Mouse (Mus musculus): ENCODE data around the gene Tmem221. TPM values are rescaled to one million over a fixed set of nuclear protein-coding genes. Genes with fewer than 3 reads are reported as not detected.
A peak's percentile ranks its signal among the peaks of the same experiment; 100 is the strongest.
"Not testable (repeated sequence)": the region's sequence is repeated elsewhere in the genome, so short reads cannot be mapped to it uniquely, and the experiment has no call there.

Tmem221 gene
- polyA plus RNA-seq, 1 experiment from 2014 or later: 10.6 TPM

DNA sequence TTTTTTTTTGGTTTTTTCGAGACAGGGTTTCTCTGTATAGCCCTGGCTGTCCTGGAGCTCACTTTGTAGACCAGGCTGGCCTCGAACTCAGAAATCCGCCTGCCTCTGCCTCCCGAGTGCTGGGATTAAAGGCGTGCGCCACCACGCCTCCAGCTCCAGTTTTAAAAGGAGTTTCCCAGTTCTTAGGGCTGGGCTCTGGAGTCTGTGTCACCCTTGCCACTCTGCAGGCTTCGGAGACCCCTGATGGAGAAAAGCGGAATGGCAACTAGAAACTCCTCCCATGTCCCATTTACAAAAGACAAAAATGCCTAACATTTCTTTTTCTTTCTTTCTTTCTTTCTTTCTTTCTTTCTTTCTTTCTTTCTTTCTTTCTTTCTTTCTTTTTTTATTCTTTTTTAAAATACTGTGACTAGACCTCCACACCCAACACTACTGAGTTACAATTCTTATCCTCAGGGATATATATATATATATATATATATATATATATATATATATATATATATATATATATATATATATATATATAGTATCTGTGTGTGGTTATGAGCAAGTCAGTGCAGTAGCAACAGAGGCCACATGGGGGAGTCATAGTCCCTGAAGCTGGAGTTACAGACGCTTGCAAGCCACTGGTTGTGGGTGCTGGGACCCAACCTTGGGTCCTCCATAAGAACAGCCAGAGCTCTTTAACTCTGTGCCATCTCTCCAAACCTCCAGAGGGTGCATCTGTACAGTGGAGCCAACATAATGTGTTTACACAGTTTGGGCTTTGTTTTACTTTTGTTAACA, 39.4 kb downstream of the Tmem221 start:
- WGBS: 40% methylated on average over 9 of the region's 10 CpGs
- ATAC-seq (replicated peaks; ENCODE audit: low FRiP score); H3K4me3 ChIP-seq (replicated peaks): not testable (repeated sequence)

DNA sequence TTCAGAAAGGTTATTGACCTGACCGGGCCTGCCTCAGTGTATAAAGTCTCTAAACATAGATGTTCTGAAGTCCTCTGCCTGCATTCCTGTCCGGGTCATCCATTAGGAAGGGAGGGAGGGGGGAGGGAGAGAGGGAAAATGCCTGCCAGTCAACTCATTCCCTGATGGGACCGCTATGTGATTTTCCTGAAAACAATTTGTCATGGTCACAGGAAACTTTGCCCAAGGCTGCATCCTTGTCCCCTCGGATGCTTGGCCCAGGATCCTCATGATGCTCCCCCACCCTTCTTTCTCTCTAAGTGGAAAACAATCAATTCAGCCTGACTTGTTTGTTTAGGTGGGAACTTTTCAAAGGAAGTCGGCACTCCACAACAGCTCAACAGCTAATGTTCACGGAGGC, 41.9 kb downstream of the Tmem221 start:
- Histone ChIP-seq H3K9me3 (replicated peaks) (no peaks in the 10 kb centered on the region), H3K4me1 (peaks cover 24% of the 10 kb centered on the region), H3K36me3 (no peaks in the 10 kb centered on the region), H3K27me3 (peaks cover 10% of the 10 kb centered on the region; the same call in 1 of the 2 replicates), H3K4me3 (replicated peaks) (no peak overlapping the region), H3K9ac (no peak overlapping the region), H3K27ac (no peak overlapping the region), H3K4me2 (no peak overlapping the region)
- no peak for ATAC-seq (replicated peaks; ENCODE audit: low FRiP score)
- 18% methylated on average over 6 of the region's 6 CpGs for WGBS

More for the DNA sequence above, 39.4 kb downstream of the Tmem221 start:
- not testable (repeated sequence) for H3K27ac ChIP-seq; H3K4me2 ChIP-seq; H3K9me3 ChIP-seq (replicated peaks); H3K36me3 ChIP-seq; H3K9ac ChIP-seq
- H3K4me1 ChIP-seq: peaks cover 25% of the 10 kb centered on the region
- peaks cover 13% of the 10 kb centered on the region for H3K27me3 ChIP-seq

DNA sequence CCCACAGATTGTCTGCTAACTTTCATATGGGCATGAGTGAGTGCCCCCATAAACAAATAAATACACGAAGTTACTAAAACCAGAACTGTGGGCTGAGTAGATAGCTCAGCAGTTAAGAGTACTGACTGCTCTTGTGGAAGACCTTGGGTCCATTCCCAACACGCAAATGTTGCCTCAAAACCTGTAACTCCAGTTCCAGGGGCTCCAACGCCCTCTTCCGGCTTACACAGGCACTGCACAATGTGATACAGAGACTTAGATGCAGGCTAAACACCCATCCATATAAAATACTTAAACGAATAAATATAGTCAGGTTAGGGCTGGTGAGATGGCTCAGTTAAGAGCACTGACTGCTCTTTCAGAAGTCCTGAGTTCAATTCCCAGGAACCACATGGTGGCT, 43.6 kb downstream of the Tmem221 start:
- Histone ChIP-seq H3K9me3 (replicated peaks) (no peaks in the 10 kb centered on the region), H3K9ac (no peak overlapping the region), H3K36me3 (no peaks in the 10 kb centered on the region), H3K4me3 (replicated peaks) (no peak overlapping the region), H3K27ac (no peak overlapping the region), H3K4me2 (no peak overlapping the region), H3K4me1 (peaks cover 20% of the 10 kb centered on the region), H3K27me3 (peaks cover 5% of the 10 kb centered on the region)
- no peak for ATAC-seq (replicated peaks; ENCODE audit: low FRiP score)
- 79% methylated on average over 5 of the region's 5 CpGs for WGBS

DNA sequence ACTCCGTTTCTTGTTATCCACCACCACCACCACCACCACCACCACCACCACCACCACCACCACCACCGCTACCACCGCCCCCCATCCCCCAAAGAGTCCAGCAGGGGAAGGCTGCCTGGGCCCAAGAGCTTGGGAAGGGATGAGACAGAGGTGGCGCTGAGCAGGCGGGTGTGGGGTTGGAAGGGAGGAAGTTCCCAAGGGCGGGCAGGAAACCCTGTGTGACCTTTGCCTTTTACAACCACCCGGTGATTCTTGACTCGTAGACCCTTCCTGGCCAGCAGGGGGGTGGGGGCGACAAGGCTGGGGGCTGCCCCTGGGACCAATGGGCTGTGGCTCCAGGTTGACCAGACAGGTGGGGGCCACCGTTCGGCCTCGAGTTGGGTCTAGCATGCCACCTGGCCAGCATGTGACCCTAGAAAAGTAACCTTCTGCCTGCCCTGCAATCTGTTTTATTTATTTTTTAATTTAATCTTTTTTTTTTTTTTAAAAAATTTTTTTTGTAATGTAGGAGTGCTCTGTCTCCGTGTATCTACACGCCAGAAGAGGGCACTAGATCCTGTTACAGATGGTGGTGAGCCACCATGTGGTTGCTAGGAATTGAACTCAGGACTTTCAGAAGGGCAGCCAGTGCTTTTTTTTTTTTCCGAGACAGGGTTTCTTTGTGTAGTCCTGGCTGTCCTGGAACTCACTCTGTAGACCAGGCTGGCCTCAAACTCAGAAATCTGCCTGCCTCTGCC, 45.5 kb downstream of the Tmem221 start:
- ATAC-seq (replicated peaks; ENCODE audit: low FRiP score): no peak

DNA sequence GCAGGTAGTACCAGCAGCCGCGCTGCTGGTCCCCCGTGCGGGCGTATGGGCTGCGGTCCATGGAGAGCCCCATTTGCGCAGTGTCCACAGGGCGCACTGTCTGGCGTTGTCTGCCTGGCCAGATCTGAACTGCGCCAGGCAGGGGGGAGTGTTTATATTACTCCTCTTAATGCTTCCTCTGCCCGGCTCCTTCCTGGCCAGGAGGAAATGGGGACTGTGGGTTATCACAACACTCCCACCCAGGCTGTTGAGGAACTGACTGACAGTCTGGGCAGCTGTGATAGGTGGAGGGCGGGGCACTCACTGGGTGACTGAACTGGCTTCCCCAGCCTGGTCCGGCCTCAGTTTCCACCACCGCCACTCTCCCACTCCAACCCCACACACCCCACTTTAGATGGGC, 47.0 kb downstream of the Tmem221 start, which contains the start of gene Plvap:
Gene Plvap (minus strand): TSS at position 109 of the 400 bp plus-strand sequence.
- Histone ChIP-seq H3K36me3 (no peaks in the 10 kb centered on the region), H3K9ac (no peak within 1 kb of the TSS), H3K4me1 (peaks cover 24% of the 10 kb centered on the region), H3K4me2 (peak within 1 kb of the TSS; percentile 46), H3K4me3 (replicated peaks) (peak within 1 kb of the TSS; percentile 29), H3K9me3 (replicated peaks) (no peaks in the 10 kb centered on the region), H3K27me3 (peaks cover 37% of the 10 kb centered on the region), H3K27ac (peak within 1 kb of the TSS; percentile 24; the same call in 1 of the 2 replicates)
- peak; percentile 24; the same call in 1 of the 2 replicates for ATAC-seq (replicated peaks; ENCODE audit: low FRiP score)
- 24% methylated on average over 14 of the region's 14 CpGs for WGBS

More for the DNA sequence above, 45.5 kb downstream of the Tmem221 start:
- 66% methylated on average over 15 of the region's 15 CpGs for WGBS
- Histone ChIP-seq H3K4me3 (replicated peaks) (no peak overlapping the region), H3K27me3 (peaks cover 22% of the 10 kb centered on the region), H3K36me3 (no peaks in the 10 kb centered on the region), H3K4me2 (no peak overlapping the region), H3K9ac (no peak overlapping the region), H3K9me3 (replicated peaks) (no peaks in the 10 kb centered on the region), H3K27ac (0 out of 2 replicates have a peak overlapping the region, but pooled peaks have one; percentile 41), H3K4me1 (peaks cover 19% of the 10 kb centered on the region)

DNA sequence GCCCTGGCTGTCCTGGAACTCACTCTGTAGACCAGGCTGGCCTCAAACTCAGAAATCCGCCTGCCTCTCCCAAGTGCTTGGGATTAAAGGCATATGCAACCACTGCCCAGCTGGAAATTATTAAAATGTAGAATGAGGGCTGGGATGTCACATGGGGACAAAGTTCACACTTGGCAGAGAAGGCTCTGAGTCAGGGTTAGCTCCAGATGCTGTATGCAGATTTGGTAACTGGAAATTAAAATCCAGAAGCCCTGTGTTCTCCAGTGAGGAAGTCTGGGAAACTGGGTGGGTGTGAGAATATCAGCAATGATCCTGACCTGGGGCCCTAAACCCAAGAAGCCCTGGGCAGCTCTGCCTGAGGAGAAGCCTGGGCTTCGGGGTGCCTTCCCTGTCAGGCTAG, 49.4 kb downstream of the Tmem221 start:
- Histone ChIP-seq H3K36me3 (no peaks in the 10 kb centered on the region), H3K27me3 (peaks cover 51% of the 10 kb centered on the region), H3K4me3 (replicated peaks) (peak overlapping the region; percentile 29), H3K9me3 (replicated peaks) (no peaks in the 10 kb centered on the region), H3K9ac (peak overlapping the region; percentile 24; the same call in 1 of the 2 replicates), H3K4me1 (peaks cover 23% of the 10 kb centered on the region), H3K27ac (no peak overlapping the region), H3K4me2 (peak overlapping the region; percentile 46)
- ATAC-seq (replicated peaks; ENCODE audit: low FRiP score): no peak
- WGBS: 78% methylated on average over 2 of the region's 2 CpGs

DNA sequence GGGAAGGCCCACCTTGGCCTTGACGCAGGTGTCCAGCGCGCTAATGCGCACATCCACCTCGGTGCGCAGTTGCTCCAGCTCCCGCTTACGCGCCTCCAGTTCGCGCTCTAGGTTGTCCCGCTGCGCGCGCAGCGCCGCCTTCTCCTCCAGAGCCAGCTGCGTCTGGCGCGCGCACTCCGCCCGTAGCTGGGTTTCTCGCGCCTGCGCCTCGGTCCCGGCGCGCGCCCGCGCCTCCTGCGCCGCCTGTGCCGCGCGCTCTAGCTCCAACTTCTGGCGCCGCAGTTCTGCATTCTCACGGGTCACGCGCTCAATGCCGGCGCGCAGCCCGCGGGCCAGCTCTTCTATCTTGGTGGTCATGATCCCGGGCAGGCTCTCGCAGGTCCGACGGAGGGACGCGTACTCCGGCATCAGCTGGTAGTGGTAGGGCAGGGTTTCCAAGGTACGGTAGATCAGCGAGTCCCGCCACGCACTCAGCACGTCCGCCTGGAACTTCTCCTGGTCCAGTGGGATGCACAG, 51.0 kb downstream of the Tmem221 start:
- Histone ChIP-seq H3K4me2 (peak overlapping the region; percentile 90), H3K4me1 (peaks cover 23% of the 10 kb centered on the region), H3K9ac (peak overlapping the region; percentile 44), H3K27ac (no peak overlapping the region), H3K27me3 (peaks cover 50% of the 10 kb centered on the region), H3K4me3 (replicated peaks) (peak overlapping the region; percentile 51), H3K9me3 (replicated peaks) (no peaks in the 10 kb centered on the region), H3K36me3 (no peaks in the 10 kb centered on the region)
- WGBS: under 1% methylated on average over 61 of the region's 61 CpGs
- peak; percentile 70 for ATAC-seq (replicated peaks; ENCODE audit: low FRiP score)

DNA sequence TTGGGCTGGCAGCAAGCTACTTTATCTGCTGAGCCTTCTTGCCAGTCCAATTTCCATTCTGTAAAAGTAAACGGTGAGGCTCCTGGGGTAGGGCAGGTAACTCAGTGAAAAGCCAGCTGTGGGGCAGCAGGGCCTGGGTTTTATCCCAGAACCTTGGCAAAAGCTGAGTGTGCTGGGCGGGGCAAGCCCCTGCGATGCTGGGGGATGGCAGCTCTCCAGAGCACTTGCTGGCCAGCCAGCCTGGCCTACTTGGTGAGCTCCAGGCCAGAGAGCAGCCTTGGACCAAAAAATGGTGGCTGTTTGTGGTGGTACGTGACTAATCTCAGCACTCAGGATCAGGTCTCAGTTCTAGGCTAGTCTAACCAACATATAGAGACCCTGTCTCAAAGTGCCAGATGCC, 52.7 kb downstream of the Tmem221 start:
- H3K9me3 ChIP-seq (replicated peaks): no peaks in the 10 kb centered on the region
- WGBS: 89% methylated on average over 4 of the region's 4 CpGs
- no peak overlapping the region for H3K27ac ChIP-seq
- no peak overlapping the region for H3K4me3 ChIP-seq (replicated peaks)
- no peak for ATAC-seq (replicated peaks; ENCODE audit: low FRiP score)
- H3K4me2 ChIP-seq: no peak overlapping the region
- peaks cover 17% of the 10 kb centered on the region for H3K4me1 ChIP-seq
- no peaks in the 10 kb centered on the region for H3K36me3 ChIP-seq
- peaks cover 48% of the 10 kb centered on the region for H3K27me3 ChIP-seq
- H3K9ac ChIP-seq: no peak overlapping the region

DNA sequence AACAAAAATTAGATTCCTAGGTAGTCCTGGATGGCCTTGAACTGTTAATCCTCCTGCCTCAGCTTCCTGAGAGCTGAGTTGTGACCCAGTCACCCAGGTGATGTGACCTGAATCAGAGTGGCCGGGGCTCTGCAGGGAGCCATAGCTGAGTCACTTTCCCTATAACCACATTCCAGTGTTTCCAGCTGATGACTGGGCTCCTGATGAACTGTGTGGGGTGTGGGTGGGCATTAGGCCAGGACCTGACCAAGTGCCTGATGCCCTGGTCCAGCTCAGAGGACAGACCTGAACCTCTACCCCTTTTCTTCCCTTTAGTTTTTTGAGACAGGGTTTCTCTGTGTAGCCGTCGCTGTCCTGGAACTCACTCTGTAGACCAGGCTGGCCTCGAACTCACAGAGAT, 53.3 kb downstream of the Tmem221 start:
- Histone ChIP-seq H3K4me2 (no peak overlapping the region), H3K9me3 (replicated peaks) (no peaks in the 10 kb centered on the region), H3K36me3 (no peaks in the 10 kb centered on the region), H3K4me1 (peaks cover 23% of the 10 kb centered on the region), H3K27ac (no peak overlapping the region), H3K4me3 (replicated peaks) (no peak overlapping the region), H3K27me3 (peaks cover 48% of the 10 kb centered on the region), H3K9ac (no peak overlapping the region)
- ATAC-seq (replicated peaks; ENCODE audit: low FRiP score): no peak
- WGBS: 95% methylated on average over 4 of the region's 4 CpGs

DNA sequence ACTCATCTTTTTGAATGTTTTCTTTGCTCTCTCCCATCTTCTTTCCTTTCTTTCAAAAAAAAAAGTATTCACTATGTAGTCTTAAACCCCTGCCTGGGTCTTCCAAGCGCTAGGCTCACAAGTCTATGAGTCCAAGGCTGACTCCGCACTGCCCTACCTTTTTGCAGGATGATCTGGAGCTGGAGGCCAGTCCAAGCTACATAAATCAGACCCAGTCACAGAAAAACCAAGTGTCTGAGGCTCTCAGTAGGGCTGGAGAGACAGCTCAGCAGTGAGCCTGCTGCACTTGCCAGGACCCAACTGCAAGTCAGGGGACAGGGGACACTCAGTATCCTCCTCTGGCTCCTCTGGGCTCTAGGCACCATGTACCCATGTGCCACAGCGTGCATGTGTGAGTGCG, 54.3 kb downstream of the Tmem221 start:
- no peak overlapping the region for H3K4me3 ChIP-seq (replicated peaks)
- H3K27ac ChIP-seq: 0 out of 2 replicates have a peak overlapping the region, but pooled peaks have one; percentile 37
- no peak for ATAC-seq (replicated peaks; ENCODE audit: low FRiP score)
- H3K9ac ChIP-seq: no peak overlapping the region
- peaks cover 39% of the 10 kb centered on the region for H3K27me3 ChIP-seq
- no peaks in the 10 kb centered on the region for H3K36me3 ChIP-seq
- H3K4me1 ChIP-seq: peaks cover 29% of the 10 kb centered on the region
- no peak overlapping the region for H3K4me2 ChIP-seq
- 81% methylated on average over 4 of the region's 4 CpGs for WGBS
- H3K9me3 ChIP-seq (replicated peaks): no peaks in the 10 kb centered on the region
